Mouse (Mus musculus) intestine, embryonic 14.5 days (tissue): Measurements from ENCODE around the gene Ncor1. TPM values are rescaled to one million over a fixed set of nuclear protein-coding genes. Genes with fewer than 3 reads are reported as not detected.
"Not testable (repeated sequence)": the region's sequence is repeated elsewhere in the genome, so short reads cannot be mapped to it uniquely, and the experiment has no call there.

Source experiments
- ATAC-seq: fragments of 200-750 bp; cut with Nextera tagmentation; replicated peaks from 2 replicates; pipeline ENCODE4 v1.8.0; 2017; ENCODE audit warnings: low read depth, moderate number of reproducible peaks, moderate TSS enrichment, moderate library complexity; ENCODE audit not compliant: low FRiP score, low TSS enrichment
- DNase-seq: peaks from one replicate; pipeline ENCODE4 v3.0.0-alpha.2; 2018; ENCODE audit warnings: low spot score
- H3K27ac ChIP-seq: fragments of 300-500 bp; sonication (generic); 2 replicates; pipeline ENCODE4 v1.5.1; 2014; ENCODE audit warnings: low read depth, mild to moderate bottlenecking, control low read depth
- H3K27me3 ChIP-seq: fragments of 300-500 bp; sonication (generic); replicated peaks from 2 replicates; pipeline ENCODE4 v1.6.1; 2014; ENCODE audit warnings: low read length, control low read depth; ENCODE audit not compliant: control insufficient read depth, insufficient read depth
- H3K36me3 ChIP-seq: fragments of 300-500 bp; sonication (generic); 2 replicates; pipeline ENCODE4 v1.6.1; 2014; ENCODE audit warnings: low read length, control low read depth; ENCODE audit not compliant: control insufficient read depth, insufficient read depth
- H3K4me1 ChIP-seq: fragments of 300-500 bp; sonication (generic); replicated peaks from 2 replicates; pipeline ENCODE4 v1.6.1; 2014; ENCODE audit warnings: low read length, control low read depth, mixed read lengths; ENCODE audit not compliant: control insufficient read depth, insufficient read depth
- H3K4me2 ChIP-seq: fragments of 300-500 bp; sonication (generic); 2 replicates; pipeline ENCODE4 v1.6.1; 2014; ENCODE audit warnings: low read length
- H3K4me3 ChIP-seq: fragments of 300-500 bp; sonication (generic); 2 replicates; pipeline ENCODE4 v1.5.1; 2014; ENCODE audit warnings: low read depth, low read length, control low read depth, mixed read lengths
- H3K9ac ChIP-seq: fragments of 300-500 bp; sonication (generic); 2 replicates; pipeline ENCODE4 v1.6.1; 2014; ENCODE audit warnings: mild to moderate bottlenecking, low read length
- H3K9me3 ChIP-seq: fragments of 300-500 bp; sonication (generic); 2 replicates; pipeline ENCODE4 v1.6.1; 2016; ENCODE audit warnings: low read length, control low read depth; ENCODE audit not compliant: control insufficient read depth
- WGBS: fragments of 180-500 bp; shearing (Covaris S2); extraction: QIAGEN DNeasy Blood & Tissue Kit; methylation state at CpG from one replicate; pipeline ENCODE4 v1.1.7; 2014; 5-methylcytosine and 5-hydroxymethylcytosine counted together
- polyA plus RNA-seq: library from polyadenylated mRNA; unstranded; fragments of >200 nt; fragmentation: Nextera tagmentation; extraction: Ambion mirVana; gene quantifications from 2 replicates; pipeline ENCODE4 v1.2.1, GENCODE M21; 2014

The Ncor1 gene
- polyA plus RNA-seq, 1 experiment from 2014 or later = 158 TPM

DNA sequence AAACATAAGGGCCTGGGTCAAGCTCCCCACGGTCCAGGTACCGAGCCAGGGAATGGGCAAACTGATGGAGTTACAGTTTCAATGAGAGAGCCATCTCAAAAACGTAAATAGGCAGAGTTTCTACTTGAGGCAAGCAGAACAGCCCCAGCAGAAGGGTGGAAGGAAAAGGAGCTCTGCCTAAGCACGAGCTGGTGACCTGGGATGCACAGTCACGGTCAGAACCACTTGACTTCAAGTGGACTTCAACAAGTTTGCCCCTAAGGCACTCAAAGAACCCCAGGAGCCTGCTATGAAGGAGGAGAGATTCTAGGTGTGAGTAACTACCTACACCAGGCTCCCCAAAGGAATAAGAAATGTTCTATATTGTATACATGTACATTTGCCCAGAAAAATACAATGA lies 32.1 kb downstream of the Ncor1 start:
- Histone ChIP-seq H3K4me2 (no peak overlapping the region), H3K4me3 (no peak overlapping the region), H3K9me3 (no peaks in the 10 kb centered on the region), H3K36me3 (peaks cover 35% of the 10 kb centered on the region), H3K27ac (no peak overlapping the region), H3K27me3 (no peaks in the 10 kb centered on the region), H3K4me1 (no peaks in the 10 kb centered on the region), H3K9ac (no peak overlapping the region)
- 92% methylated on average over 5 of the region's 5 CpGs for WGBS
- no peak for ATAC-seq
- DNase-seq = no peak

- no peak overlapping the region for H3K4me2 ChIP-seq
- no peak for DNase-seq
- H3K27me3 ChIP-seq = no peaks in the 10 kb centered on the region
- H3K36me3 ChIP-seq = peaks cover 42% of the 10 kb centered on the region
- no peak overlapping the region for H3K27ac ChIP-seq
- no peak overlapping the region for H3K9ac ChIP-seq
- no peaks in the 10 kb centered on the region for H3K9me3 ChIP-seq
- no peak for ATAC-seq
- H3K4me3 ChIP-seq = no peak overlapping the region
- no peaks in the 10 kb centered on the region for H3K4me1 ChIP-seq
- 76% methylated on average over 2 of the region's 2 CpGs for WGBS
Observed at GRCm38 (mm10) chr11:62424525-62424924, 33.8 kb downstream of the Ncor1 start.

DNA sequence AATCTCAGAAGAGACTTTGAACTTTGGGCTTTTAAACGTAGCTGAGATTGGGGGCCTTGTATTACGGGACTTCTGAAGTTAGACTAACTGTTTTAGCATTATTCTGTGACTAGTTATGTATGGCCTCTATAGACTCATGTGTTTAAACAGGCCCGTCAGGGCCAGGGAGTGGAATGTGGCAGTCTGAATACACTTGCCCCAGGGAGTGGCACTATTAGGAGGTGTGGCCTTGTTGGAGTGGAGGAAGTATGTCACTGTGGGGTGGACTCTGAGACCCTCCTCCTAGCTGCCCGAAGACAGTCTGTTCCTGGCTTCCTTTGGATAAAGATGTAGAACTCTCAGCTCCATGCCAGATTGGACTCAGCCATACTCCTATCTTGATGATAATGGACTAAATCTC lies 43.3 kb downstream of the Ncor1 start:
- no peaks in the 10 kb centered on the region for H3K4me1 ChIP-seq
- no peak overlapping the region for H3K4me3 ChIP-seq
- DNase-seq (no peak), ATAC-seq (no peak)
- no peak overlapping the region for H3K27ac ChIP-seq
- H3K9ac ChIP-seq = no peak overlapping the region
- peaks cover 63% of the 10 kb centered on the region for H3K36me3 ChIP-seq
- no peak overlapping the region for H3K4me2 ChIP-seq
- no peaks in the 10 kb centered on the region for H3K27me3 ChIP-seq
- WGBS = 89% methylated on average over 4 of the region's 4 CpGs
- no peaks in the 10 kb centered on the region for H3K9me3 ChIP-seq

GRCm38 (mm10) chr11:62409611-62410010 lies 48.7 kb downstream of the Ncor1 start:
- WGBS = 93% methylated on average over 1 of the region's 1 CpGs
- Histone ChIP-seq H3K4me1 (no peaks in the 10 kb centered on the region), H3K36me3 (peaks cover 51% of the 10 kb centered on the region), H3K4me3 (no peak overlapping the region), H3K4me2 (no peak overlapping the region), H3K27ac (no peak overlapping the region), H3K9me3 (no peaks in the 10 kb centered on the region), H3K27me3 (no peaks in the 10 kb centered on the region), H3K9ac (no peak overlapping the region)
- ATAC-seq (no peak), DNase-seq (no peak)

DNA sequence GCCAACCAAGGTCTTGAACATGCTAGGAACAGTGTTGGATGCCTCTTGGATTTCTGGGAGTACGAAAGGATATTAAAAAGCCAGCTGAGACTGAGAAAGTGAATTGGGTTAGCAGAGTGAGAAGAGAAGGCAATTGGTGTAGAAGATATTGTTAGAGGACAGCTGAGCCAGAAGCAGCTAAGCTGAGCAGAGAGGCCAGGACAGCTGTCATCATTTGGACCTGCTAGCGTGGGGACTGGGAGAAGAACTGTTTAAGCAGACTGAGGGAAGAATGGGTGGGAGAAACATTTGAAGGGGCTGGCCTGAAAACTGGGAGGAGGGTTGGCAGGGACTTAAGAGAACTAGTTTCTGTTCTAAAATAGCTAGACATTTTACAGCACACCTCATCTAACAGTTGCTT lies 49.5 kb downstream of the Ncor1 start:
- ATAC-seq = no peak
- no peaks in the 10 kb centered on the region for H3K27me3 ChIP-seq
- WGBS = 91% methylated on average over 2 of the region's 2 CpGs

DNA sequence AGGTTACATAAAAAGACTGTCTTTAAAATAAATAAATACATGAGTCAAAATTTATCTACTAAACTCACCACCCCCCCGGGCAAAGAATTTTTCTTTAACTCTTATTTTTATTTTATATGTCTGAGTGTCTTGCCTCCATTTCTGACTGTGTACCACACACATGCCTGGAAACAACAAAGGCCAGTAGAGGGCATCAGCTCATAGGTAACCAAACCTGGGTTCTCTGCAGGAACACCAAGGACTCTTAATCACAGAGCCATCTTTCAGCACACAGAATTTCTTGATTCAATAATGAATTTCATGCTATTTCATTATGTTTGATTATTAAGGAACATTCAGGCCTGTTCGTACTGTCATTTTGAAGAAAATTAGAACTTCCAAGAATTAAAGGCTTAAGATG lies 61.9 kb downstream of the Ncor1 start:
- 86% methylated on average over 2 of the region's 2 CpGs for WGBS
- no peaks in the 10 kb centered on the region for H3K27me3 ChIP-seq
- H3K36me3 ChIP-seq = peaks cover 77% of the 10 kb centered on the region
- no peak overlapping the region for H3K4me2 ChIP-seq
- DNase-seq (no peak), ATAC-seq (no peak)
- H3K4me3 ChIP-seq = no peak overlapping the region
- no peak overlapping the region for H3K9ac ChIP-seq
- no peaks in the 10 kb centered on the region for H3K4me1 ChIP-seq
- H3K9me3 ChIP-seq = no peaks in the 10 kb centered on the region
- no peak overlapping the region for H3K27ac ChIP-seq

More for the DNA sequence above, 49.5 kb downstream of the Ncor1 start:
- Histone ChIP-seq H3K36me3 (peaks cover 44% of the 10 kb centered on the region), H3K9me3 (no peaks in the 10 kb centered on the region), H3K4me2 (no peak overlapping the region), H3K4me3 (no peak overlapping the region), H3K27ac (no peak overlapping the region), H3K9ac (no peak overlapping the region), H3K4me1 (no peaks in the 10 kb centered on the region)
- DNase-seq = no peak

DNA sequence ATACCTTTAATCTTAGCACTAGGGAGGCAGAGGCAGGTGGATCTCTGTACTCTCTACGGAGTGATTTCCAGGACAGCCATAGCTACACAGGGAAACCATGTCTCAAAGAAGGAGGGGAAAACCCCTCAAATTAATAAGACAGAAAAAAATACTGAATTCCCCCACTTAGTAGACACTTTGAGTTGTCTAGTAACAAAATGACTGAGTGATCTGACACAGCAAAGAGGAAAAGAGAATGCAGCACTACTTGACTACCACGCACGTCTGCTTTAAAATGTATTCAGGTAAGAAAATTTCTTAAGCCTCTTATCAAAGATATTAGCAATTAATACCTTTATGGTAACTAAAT lies 70.0 kb downstream of the Ncor1 start:
- Histone ChIP-seq H3K36me3 (peaks cover 78% of the 10 kb centered on the region), H3K9me3 (no peaks in the 10 kb centered on the region), H3K9ac (no peak overlapping the region), H3K4me1 (no peaks in the 10 kb centered on the region), H3K4me3 (no peak overlapping the region), H3K27ac (no peak overlapping the region), H3K27me3 (no peaks in the 10 kb centered on the region), H3K4me2 (no peak overlapping the region)
- no peak for ATAC-seq
- WGBS = 95% methylated on average over 3 of the region's 3 CpGs
- no peak for DNase-seq

- no peaks in the 10 kb centered on the region for H3K27me3 ChIP-seq
- no peak overlapping the region for H3K4me2 ChIP-seq
- H3K27ac ChIP-seq = no peak overlapping the region
- H3K36me3 ChIP-seq = peaks cover 81% of the 10 kb centered on the region
- H3K4me1 ChIP-seq = no peaks in the 10 kb centered on the region
- no peak for DNase-seq
- H3K9me3 ChIP-seq = no peaks in the 10 kb centered on the region
- 91% methylated on average over 10 of the region's 10 CpGs for WGBS
- ATAC-seq = no peak
- H3K9ac ChIP-seq = no peak overlapping the region
- no peak overlapping the region for H3K4me3 ChIP-seq
Observed at GRCm38 (mm10) chr11:62387608-62388330, 70.6 kb downstream of the Ncor1 start.

DNA sequence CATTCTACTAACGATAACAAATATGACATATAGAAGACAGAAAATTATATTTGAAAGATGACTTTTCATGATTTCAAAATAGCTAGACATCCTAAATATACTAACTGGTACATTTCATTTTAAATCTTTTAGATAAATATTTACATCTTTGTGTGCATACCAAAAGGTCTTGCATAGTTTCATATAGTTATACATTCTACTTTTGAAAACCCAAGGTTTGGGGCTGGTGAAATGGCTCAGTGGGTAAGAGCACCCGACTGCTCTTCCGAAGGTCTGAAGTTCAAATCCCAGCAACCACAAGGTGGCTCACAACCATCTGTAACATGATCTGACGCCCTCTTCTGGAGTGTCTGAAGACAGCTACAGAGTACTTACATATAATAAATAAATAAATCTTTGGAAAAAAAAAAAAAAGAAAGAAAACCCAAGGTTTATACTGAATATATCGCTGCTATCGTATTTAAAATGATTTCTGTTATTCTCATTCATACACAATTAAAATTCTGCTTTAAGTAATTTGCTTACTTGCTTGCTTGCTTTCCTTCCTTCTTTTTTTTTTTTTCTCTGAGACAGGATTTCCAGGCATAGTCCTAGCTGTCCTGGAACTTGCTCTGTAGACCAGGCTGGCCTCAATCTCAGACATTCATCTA lies 81.0 kb downstream of the Ncor1 start:
- DNase-seq, H3K9me3 ChIP-seq, H3K4me3 ChIP-seq, H3K9ac ChIP-seq, H3K4me1 ChIP-seq, H3K4me2 ChIP-seq, H3K27me3 ChIP-seq, ATAC-seq, H3K27ac ChIP-seq: not testable (repeated sequence)
- H3K36me3 ChIP-seq = peaks cover 72% of the 10 kb centered on the region
- 83% methylated on average over 6 of the region's 6 CpGs for WGBS
